Mouse (Mus musculus) frontal cortex, postnatal 10 days (tissue): ENCODE data around the gene Eif2ak3.
A peak's percentile ranks its signal among the peaks of the same experiment; 100 is the strongest.

Experiments
- DNase-seq, 2 experiments: peaks; one replicate each; pipeline ENCODE4 v3.0.0; 2022; ENCODE audit warnings: low spot score in 2 of 2, mixed read lengths in 1 of 2

The Eif2ak3 gene

DNA sequence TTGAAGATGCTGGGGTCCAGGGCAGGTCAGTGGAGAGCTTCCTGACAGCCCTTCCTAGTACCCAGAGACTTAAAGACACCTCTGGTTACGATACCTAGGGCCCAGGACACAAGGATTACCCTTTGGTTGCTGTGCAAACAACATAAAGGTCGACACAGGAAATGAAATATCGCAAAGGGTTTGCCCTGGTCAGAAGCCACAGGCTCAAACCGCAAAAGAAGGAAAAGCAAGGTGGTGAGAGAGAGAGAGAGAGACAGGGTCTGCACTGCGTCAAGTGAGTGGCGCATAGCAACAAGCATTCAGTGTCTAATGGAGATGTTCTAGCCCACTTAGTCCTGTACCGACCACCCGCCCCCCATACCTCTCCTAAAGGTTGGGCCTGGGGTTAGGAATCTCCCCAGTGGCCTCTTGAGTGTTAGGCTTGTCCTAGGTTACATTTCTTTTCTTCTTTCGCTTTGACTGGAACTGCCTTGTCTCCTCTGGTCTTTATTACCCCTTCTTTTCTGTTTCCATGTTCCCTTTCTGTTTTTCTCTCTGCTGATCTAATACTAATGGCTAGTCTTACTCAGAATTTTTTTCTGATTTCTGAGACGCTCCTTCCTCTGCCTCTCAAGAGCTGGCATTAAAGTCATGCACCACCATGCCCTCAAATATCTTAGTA is 13.0 kb upstream of the Eif2ak3 start:
- no peak for DNase-seq

DNA sequence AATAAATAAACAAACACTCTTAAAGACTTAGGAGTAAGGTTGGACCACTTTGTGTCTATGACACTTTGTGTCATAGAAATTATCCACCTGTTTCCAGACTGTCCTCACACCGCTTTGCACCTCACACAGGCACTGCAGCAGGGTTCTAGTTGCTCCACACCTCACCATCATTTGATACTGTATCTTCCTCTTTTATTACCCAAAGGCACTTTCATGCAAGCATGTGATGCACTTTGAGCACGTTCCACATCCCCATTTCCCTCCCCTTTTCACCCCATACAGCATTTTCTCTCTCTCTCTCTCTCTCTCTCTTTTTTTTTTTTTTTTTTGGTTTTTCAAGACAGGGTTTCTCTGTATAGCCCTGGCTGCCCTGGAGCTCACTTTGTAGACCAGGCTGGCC is 7.0 kb upstream of the Eif2ak3 start:
- no peak for DNase-seq

DNA sequence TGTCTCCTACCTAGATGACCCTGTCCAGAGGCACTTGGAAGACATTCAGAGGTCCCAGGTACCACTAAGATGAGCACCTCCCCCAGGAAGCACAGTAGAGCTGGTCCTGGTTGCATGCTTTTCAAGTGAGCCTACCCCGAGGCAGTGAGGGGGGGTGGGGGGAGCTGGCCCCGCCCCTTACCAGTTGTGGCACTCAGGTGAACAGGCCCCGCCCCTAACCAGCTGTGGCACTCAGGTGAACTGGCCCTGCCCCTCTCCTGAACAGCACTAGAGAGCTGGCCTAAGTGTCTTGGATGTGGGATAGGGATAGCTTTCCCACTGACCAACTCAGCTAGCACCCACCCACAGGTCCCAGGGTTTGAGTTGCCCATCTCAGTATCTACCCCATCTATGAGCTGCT is 5.8 kb upstream of the Eif2ak3 start:
- no peak for DNase-seq

- no peak for DNase-seq
Measured at GRCm38 (mm10) chr6:70840281-70840680, 4.0 kb upstream of the Eif2ak3 start.

DNA sequence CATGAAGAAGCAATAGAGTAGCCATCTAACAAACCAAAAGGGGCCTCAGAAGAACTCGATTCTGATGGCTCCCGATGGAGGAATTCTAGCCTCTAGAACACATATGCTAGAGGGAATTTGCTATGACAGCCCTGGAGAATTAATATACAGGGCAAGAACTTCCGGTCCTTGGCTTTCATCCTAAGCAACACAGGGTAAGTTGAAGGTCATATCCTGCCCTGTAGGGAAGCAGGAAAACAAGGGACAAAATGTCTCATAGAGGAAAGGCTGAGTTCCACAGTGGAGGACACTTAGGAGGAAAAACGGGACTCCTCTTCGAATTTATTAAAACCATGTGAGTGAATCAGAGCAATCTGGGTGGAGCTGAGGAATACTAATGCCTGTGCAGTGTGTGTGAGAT is 1.3 kb upstream of the Eif2ak3 start:
- DNase-seq: no peak

DNA sequence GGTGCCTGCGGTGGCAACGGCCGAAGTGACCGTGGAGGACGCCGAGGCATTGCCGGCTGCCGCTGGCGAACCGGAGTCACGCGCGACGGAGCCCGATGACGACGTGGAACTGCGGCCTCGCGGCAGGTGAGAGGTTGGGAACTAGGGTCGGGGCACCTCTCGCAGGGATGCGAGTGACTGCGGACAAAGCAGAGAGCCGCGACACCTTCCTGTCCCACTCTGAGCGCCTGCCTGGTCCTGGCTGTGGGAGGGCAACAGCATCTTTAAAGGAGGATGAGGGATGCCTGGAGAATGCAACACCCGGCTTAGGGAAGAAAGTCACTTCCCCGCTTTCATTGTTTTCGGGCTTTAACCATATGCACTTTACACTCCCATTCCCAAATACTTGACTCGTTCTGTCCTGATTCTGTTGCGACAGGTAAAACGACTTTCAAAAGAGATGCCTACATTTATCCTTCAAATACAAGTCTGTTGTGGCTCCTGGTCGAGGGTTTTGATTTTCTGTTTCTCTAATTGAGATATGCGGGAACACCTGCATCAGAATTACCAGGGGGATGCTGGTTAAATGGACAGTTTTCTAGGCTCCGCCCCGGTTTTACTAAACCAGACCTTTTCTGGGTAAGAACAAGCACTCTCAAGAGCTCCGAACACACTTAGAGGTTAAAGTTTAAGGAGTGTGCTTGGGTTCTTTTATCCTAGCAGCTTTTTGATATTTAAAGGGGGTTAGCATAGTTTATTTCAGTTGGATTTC is 756 bp downstream of the Eif2ak3 start:
- DNase-seq: no peak

- DNase-seq: no peak
Measured at GRCm38 (mm10) chr6:70847386-70847785, 3.1 kb downstream of the Eif2ak3 start.

- no peak for DNase-seq
Measured at GRCm38 (mm10) chr6:70853371-70853770, 9.1 kb downstream of the Eif2ak3 start.

DNA sequence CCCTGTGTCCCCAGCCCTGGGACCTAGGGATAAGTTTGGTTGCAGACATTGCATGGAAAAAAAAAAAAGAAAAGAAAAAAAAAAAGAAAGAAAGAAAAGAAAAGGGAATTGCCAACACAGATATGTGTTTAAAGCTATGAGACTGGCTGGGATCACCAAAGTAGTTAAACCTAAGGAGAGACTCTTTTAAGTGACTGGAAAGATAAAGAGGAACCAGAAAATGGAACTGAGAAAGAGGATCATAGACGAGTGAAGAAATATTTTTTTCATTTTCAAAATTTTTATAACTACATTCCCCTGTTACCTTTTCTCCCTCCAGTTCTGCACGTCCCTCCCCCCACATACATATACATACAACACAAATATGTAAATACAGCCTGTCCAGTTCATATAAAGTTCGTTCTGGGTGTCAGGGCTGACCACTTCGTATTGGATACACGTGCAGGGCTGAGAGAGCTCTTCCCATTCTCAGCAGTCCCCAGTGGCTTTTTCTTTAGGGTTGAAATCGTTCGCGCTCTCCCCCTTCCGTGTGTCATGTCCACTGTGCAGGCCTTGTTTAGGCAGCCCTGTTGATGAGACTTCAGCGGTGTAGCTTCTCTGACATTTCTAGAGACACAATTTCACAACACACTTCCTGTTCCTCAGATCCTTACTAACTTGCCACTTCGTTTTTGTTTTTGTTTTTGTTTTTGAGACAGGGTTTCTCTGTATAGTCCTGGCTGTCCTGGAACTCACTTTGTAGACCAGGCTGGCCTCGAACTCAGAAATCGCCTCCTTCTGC is 11.4 kb downstream of the Eif2ak3 start:
- DNase-seq: no peak

DNA sequence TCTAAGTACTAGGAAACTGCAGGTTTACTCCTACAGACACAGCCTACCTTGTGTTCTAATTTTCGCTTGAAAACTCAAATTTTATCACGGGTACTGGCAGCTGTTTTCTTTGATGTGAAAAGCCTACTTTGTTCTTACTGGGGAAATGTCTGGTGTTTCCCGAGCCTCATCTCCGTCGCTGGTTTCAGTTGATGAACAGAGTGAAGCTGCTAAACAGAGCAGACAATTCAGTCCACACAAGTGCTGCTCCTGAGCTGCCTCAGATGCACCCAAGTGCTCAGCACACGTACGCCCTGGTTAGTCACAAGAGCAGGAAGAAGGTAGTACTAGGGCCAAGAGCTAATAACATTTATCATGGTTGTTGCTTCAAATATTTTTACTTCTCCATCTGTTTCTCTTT is 18.4 kb downstream of the Eif2ak3 start:
- no peak for DNase-seq

- DNase-seq: no peak
Measured at GRCm38 (mm10) chr6:70864285-70864684, 20.0 kb downstream of the Eif2ak3 start.

DNA sequence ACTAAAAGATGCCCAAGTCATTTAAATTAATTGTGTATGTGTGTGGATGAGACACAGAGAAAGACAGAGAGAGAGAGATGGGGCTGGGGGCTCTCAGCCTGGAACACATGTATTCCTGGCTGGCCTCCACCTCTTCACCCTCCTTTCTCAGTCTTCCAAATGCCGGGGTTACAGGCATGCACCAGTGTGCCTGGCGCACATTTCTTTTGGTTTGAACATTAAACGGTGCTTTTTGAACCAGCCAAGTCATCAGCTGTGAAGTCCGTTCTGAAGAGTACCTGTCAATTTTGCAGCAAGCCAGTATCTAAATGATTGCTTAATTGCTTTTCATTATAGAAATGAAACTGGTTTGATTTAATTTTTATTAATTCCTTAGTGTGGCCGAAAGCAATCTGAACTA is 22.4 kb downstream of the Eif2ak3 start:
- no peak for DNase-seq

GRCm38 (mm10) chr6:70867297-70867696 is 23.0 kb downstream of the Eif2ak3 start:
- DNase-seq: no peak

DNA sequence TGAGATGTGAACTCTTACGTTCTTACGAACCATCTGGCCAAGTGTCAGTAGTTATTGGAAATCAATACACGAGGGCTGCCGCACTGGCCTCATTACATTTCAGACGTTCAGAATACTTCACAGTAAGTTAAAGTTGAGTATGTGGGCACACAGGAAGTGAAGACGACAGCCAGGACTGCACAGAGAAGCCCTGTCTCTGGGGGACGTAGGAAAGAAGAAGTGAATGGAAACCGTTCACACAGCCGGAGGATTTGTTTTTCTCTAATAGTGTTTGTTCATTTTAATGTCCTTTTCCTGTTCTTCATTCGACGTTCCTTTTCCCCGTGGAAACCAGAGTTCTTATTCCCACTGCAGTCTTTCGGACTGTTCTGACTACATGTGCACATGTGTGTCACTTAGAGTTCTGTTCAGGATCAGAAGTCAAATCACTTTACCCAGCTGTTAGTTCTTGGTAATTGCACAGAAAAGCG is 27.2 kb downstream of the Eif2ak3 start:
- no peak for DNase-seq

DNA sequence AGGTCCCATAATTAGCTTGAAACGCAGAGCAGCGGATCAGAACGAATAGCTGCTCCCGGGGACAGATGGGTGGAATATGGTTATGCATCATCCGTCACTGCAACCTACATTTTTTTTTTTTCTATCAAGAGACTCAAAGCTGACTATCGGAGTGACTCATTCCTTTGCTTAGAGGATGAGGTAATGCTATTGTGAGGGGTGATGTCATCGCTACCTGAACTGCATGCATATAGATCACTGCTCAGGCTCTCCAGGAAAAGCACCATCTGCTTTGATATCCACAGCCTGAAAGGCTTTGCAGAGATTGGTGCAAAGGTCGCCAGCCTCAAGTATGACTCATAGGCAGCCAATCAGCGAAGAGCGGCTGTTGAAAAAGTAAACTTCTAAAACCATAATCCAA is 27.8 kb downstream of the Eif2ak3 start:
- peak; percentile 12 to 59 for DNase-seq

DNA sequence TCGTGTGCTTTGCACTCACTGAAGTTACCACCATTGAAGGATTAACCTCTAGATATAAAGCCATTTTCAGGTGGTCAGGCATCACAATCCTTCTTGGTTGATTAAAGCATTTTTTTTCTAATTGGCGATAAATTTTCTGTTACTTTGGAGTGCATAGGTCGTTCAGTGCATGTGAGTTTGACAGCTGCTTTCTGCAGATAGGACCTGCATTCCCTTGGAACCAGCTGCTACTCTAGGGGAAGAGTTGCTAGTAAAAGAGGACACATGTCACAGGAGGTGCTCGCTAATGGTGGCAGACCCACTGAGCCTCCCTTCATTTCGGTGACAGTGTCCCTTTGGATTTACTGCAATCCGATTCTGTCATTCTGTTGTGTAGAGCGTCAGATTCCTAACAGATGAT is 28.3 kb downstream of the Eif2ak3 start:
- no peak for DNase-seq

GRCm38 (mm10) chr6:70874035-70874775 is 29.9 kb downstream of the Eif2ak3 start:
- no peak for DNase-seq

GRCm38 (mm10) chr6:70875017-70875416 is 30.7 kb downstream of the Eif2ak3 start:
- no peak for DNase-seq

DNA sequence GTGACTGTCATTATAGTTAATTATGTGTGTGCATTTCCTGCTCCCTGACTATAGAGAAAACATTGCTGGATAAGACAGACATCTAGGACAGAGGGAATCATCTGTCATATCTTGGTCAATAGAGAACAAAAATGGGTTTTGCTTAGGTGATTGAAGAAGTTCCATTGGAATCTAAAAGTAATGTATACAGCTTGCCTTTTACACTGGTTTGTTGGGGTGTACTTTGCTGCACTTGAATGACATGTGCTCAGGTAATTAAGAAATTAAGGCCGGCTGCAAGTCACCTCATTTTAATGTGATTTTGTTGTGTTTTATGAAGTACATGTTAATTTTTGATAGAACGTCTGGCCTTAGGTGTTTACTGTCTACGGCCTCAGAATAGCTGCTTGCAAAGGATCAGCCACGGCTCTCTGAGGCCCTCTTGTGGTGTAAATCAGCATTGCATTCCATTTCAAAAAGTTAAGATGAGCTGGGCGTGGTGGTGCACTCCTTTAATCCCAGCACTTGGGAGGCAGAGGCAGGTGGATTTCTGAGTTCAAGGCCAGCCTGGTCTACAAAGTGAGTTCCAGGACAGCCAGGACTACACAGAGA is 36.5 kb downstream of the Eif2ak3 start:
- DNase-seq: peak; percentile 18 to 67

GRCm38 (mm10) chr6:70887993-70888392 is 43.7 kb downstream of the Eif2ak3 start:
- no peak for DNase-seq

DNA sequence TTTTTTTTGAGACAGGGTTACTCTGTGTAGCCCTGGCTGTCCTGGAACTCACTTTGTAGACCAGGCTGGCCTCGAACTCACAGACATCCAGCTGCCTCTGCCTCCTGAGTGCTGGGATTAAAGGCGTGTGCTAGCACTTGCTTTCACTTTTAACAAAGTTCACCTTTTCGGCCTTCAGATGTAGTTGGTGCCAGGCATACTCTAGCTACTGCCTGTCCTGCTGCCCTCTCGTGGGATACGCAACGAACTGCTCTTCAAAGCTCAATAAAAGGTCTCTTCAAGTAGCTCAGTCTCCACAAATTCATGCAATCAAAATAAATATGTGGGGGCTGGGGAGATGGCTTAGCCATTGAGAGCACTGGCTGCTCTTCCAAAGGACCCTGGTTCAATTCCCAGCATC is 53.9 kb downstream of the Eif2ak3 start:
- no peak for DNase-seq

GRCm38 (mm10) chr6:70899594-70900003 is 55.3 kb downstream of the Eif2ak3 start:
- no peak for DNase-seq
